Mouse (Mus musculus) inflammation-experienced regulatory T-cells, adult 16 weeks (primary cell): Measurements from ENCODE around the gene Gm5935. TPM values are rescaled to one million over a fixed set of nuclear protein-coding genes. Genes with fewer than 3 reads are reported as not detected.

Experiments
- polyA plus RNA-seq: library from polyadenylated mRNA; unstranded; fragments of 100-300 nt; shearing (Covaris generic); gene quantifications from one replicate; pipeline ENCODE4 v1.2.1, GENCODE M21; 2017

The Gm5935 gene
- not detected for polyA plus RNA-seq

DNA sequence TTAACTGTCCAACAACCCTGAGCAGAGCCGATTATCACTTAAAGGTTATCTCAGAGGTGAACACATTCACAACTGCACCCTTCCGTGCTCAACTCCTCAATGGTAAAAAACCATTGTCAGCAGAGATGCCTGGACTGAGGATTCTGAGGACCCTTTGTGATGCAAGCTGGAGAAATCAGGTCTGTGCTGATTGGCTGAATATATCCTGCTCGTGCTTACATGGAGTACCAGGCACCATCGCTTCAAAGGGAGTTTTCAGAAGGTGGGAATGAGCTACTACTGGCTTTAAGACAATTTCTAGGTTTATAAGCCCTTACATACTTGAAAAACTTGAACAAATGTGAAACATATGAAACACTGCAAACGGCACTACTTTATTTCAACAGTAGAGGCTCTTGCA lies at the start of gene Gm5935:
TSS of gene Gm5935 (minus strand) at position 101 of the 400 bp plus-strand sequence.

Other genes starting within 250 kb of the Gm5935 start
- gene Gm4297, start 200.3 kb downstream of the Gm5935 start, polyA plus RNA-seq: not detected